Mouse (Mus musculus): ENCODE results near the gene Tcp1. TPM values are rescaled to one million over a fixed set of nuclear protein-coding genes. Genes with fewer than 3 reads are reported as not detected.
"Not testable (repeated sequence)": the region's sequence is repeated elsewhere in the genome, so short reads cannot be mapped to it uniquely, and the experiment has no call there.

The Tcp1 gene
- polyA plus RNA-seq, 1 experiment from 2014 or later, result 487 TPM

DNA sequence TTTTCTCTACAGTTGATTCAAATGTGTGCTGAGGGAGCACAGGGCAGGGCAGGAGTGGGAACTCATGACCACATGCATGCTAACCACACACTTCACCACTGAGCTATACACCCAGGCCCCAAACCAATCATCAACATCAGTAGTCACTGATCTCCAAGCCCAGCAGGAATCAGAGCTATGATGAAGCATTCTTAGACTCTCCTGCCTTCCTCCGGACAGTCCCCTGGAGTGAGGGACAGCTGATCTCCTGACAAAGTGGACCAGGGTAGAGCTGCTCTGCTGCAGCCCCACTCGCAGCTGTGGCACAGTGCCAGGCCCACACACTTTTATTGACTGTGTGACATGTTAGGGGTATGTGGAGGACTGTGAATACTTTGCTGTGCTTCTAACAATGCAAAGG, 43.9 kb downstream of the Tcp1 start:
- H3K27ac ChIP-seq; H3K4me3 ChIP-seq; DNase-seq (ENCODE audit: low spot score); H3K4me1 ChIP-seq; H3K9me3 ChIP-seq; H3K27me3 ChIP-seq (ENCODE audit: insufficient read depth, poor library complexity, severe bottlenecking): not testable (repeated sequence)
- peaks cover 16% of the 10 kb centered on the region for H3K36me3 ChIP-seq
- whole genome bisulfite sequencing, result 73% methylated on average over 2 of the region's 2 CpGs

DNA sequence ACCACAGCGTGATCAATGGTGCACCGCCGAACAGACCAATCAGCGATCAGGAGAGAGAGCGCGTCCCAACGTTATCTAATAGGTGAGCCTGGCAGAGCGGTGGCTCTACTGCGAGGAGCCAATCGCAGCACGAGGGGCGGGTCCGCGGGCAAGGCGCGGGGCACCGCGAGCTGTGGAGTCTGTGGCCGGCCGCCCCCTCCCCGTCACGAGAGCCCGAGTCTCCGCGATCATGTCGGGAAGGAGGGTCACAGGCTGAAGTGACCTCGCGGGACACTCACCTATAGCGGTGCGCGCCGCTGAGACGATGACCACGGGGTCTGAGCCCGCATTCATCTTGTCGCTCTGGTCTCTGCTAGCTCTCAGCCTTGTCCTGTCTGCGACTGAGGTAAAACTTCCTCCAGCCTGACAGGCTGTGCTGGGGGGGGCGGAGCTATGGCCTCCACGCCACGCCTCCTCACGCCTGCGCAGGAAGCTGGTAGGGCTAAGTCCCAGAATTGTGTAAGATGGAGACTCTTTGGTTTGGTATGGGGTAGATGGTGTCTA, 44.9 kb downstream of the Tcp1 start, which contains the start of gene Acat2:
Acat2 (minus strand) TSS at position 417 of the 543 bp plus-strand sequence.
- WGBS, result under 1% methylated on average over 42 of the region's 42 CpGs
- peaks cover 8% of the 10 kb centered on the region for H3K4me1 ChIP-seq
- peak within 1 kb of the TSS; percentile 77 for H3K4me3 ChIP-seq
- peak within 1 kb of the TSS; percentile 90 for H3K27ac ChIP-seq
- no peaks in the 10 kb centered on the region for H3K27me3 ChIP-seq (ENCODE audit: insufficient read depth, poor library complexity, severe bottlenecking)
- peaks cover 16% of the 10 kb centered on the region for H3K36me3 ChIP-seq
- H3K9me3 ChIP-seq, result no peaks in the 10 kb centered on the region
- DNase-seq (ENCODE audit: low spot score), result peak; percentile 97

DNA sequence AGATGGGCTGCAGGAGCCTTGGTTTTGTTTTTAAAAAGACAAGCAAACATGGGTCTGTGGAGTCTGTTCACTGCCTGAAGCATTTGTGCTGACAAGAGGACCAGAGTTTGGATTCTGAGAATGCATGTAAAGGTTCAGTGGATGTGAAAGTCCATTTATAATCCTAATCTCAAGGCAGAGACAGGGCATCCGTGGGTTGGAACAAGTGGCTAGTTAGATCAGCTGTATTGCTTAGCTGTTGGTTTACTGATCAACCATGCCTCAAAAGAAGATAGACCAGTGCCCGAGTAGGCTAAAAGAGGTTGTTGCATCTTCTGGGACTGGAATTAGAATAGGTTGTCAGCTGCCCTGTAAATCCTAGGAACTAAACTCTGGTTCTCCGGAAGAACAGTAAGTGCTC, 48.0 kb downstream of the Tcp1 start:
- no peak overlapping the region for H3K27ac ChIP-seq

DNA sequence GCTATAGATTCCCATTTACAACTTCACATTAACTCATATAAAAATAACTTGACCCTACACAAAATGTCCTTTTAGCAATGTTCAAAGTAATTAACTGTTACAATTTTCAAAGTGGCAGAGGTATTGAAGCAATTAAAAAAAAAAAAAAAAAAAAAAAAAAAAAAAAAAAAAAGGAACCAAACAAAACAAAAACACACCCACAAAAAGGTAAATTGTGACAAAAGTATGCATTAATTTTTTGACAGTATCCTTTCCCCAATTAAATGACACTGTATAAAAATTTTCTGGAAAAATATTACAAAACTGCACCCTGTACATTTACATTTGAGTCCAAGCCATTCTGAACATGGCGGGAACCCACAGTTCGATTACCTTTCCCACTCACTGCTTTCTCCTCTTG, 51.7 kb downstream of the Tcp1 start:
- no peak overlapping the region for H3K4me3 ChIP-seq
- no peak overlapping the region for H3K27ac ChIP-seq
- WGBS, result 97% methylated on average over 2 of the region's 2 CpGs
- H3K36me3 ChIP-seq, result peaks cover 54% of the 10 kb centered on the region
- DNase-seq (ENCODE audit: low spot score), result no peak
- no peaks in the 10 kb centered on the region for H3K4me1 ChIP-seq
- no peaks in the 10 kb centered on the region for H3K9me3 ChIP-seq
- no peaks in the 10 kb centered on the region for H3K27me3 ChIP-seq (ENCODE audit: insufficient read depth, poor library complexity, severe bottlenecking)

More for the DNA sequence above, 48.0 kb downstream of the Tcp1 start:
- H3K27me3 ChIP-seq (ENCODE audit: insufficient read depth, poor library complexity, severe bottlenecking), result no peaks in the 10 kb centered on the region
- H3K9me3 ChIP-seq, result no peaks in the 10 kb centered on the region
- WGBS, result 85% methylated on average over 3 of the region's 3 CpGs
- peaks cover 30% of the 10 kb centered on the region for H3K36me3 ChIP-seq
- DNase-seq (ENCODE audit: low spot score), result no peak
- H3K4me1 ChIP-seq, result peaks cover 8% of the 10 kb centered on the region
- H3K4me3 ChIP-seq, result no peak overlapping the region

DNA sequence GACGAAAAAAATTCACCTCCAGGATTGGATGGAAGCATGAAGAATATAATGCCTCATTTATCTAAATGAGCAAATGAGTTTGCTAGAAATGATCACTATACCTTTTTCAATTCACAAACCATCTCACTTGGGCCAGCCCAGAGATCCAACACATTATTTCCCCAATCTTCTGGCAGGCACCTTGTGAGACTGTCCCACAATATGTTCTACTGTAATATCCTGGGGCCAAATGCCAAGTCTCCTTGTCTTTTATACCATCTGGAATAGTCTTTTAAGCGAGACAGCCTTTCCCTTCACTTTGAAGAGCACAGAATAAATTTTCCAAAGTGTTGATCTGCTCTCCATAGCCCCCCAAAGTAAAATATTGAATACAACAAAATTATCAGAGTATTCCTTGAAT, 58.4 kb downstream of the Tcp1 start:
- Histone ChIP-seq H3K27ac (no peak overlapping the region), H3K4me3 (no peak overlapping the region), H3K27me3 (ENCODE audit: insufficient read depth, poor library complexity, severe bottlenecking) (no peaks in the 10 kb centered on the region), H3K36me3 (peaks cover 77% of the 10 kb centered on the region), H3K9me3 (no peaks in the 10 kb centered on the region), H3K4me1 (no peaks in the 10 kb centered on the region)
- 88% methylated on average over 2 of the region's 2 CpGs for WGBS
- DNase-seq (ENCODE audit: low spot score), result no peak

Other genes starting within 250 kb of the Tcp1 start
- 0.39 and 1.1 TPM in 2 replicates for gene Slc22a1, start 239.9 kb upstream of the Tcp1 start, polyA plus RNA-seq (2016; fragmentation: Nextera tagmentation; extraction: Ambion mirVana)
- 141 and 272 TPM in 2 replicates for gene Igf2r, start 146.0 kb upstream of the Tcp1 start, polyA plus RNA-seq (2016; fragmentation: Nextera tagmentation; extraction: Ambion mirVana)
- gene Mas1, start 47.6 kb upstream of the Tcp1 start, polyA plus RNA-seq (2016; fragmentation: Nextera tagmentation; extraction: Ambion mirVana), result 0.30 and 0.36 TPM in 2 replicates
- gene Mrgprh, start 39.7 kb upstream of the Tcp1 start, polyA plus RNA-seq (2016; fragmentation: Nextera tagmentation; extraction: Ambion mirVana), result 0.07 TPM in 1 of 2 replicates, not detected in the other
- gene Pnldc1, start 5.5 kb upstream of the Tcp1 start, polyA plus RNA-seq (2016; fragmentation: Nextera tagmentation; extraction: Ambion mirVana), result 1.4 and 2.5 TPM in 2 replicates
- 203 and 208 TPM in 2 replicates for gene Mrpl18, start 644 bp downstream of the Tcp1 start, polyA plus RNA-seq (2016; fragmentation: Nextera tagmentation; extraction: Ambion mirVana)
- 0.30 and 0.31 TPM in 2 replicates for gene Acat3, start 24.9 kb downstream of the Tcp1 start, polyA plus RNA-seq (2016; fragmentation: Nextera tagmentation; extraction: Ambion mirVana)
- gene Acat2, start 45.0 kb downstream of the Tcp1 start, polyA plus RNA-seq (2016; fragmentation: Nextera tagmentation; extraction: Ambion mirVana), result 95.8 and 146 TPM in 2 replicates
- 74.4 and 87.6 TPM in 2 replicates for gene Wtap, start 78.5 kb downstream of the Tcp1 start, polyA plus RNA-seq (2016; fragmentation: Nextera tagmentation; extraction: Ambion mirVana)
- 213 and 293 TPM in 2 replicates for gene Sod2, start 91.1 kb downstream of the Tcp1 start, polyA plus RNA-seq (2016; fragmentation: Nextera tagmentation; extraction: Ambion mirVana)
- not detected in 2 replicates for gene Gpr31b, start 136.6 kb downstream of the Tcp1 start, polyA plus RNA-seq (2016; fragmentation: Nextera tagmentation; extraction: Ambion mirVana)
- gene Tcp10b, start 145.4 kb downstream of the Tcp1 start, polyA plus RNA-seq (2016; fragmentation: Nextera tagmentation; extraction: Ambion mirVana), result 0.17 TPM in 1 of 2 replicates, not detected in the other
- not detected in 2 replicates for gene Unc93a, start 216.1 kb downstream of the Tcp1 start, polyA plus RNA-seq (2016; fragmentation: Nextera tagmentation; extraction: Ambion mirVana)

All from heart, embryonic 10.5 days (tissue).